Mouse (Mus musculus): Measurements from ENCODE around the gene Parg.
A peak's percentile ranks its signal among the peaks of the same experiment; 100 is the strongest.
"Not testable (repeated sequence)": the region's sequence is repeated elsewhere in the genome, so short reads cannot be mapped to it uniquely, and the experiment has no call there.

The Parg gene

DNA sequence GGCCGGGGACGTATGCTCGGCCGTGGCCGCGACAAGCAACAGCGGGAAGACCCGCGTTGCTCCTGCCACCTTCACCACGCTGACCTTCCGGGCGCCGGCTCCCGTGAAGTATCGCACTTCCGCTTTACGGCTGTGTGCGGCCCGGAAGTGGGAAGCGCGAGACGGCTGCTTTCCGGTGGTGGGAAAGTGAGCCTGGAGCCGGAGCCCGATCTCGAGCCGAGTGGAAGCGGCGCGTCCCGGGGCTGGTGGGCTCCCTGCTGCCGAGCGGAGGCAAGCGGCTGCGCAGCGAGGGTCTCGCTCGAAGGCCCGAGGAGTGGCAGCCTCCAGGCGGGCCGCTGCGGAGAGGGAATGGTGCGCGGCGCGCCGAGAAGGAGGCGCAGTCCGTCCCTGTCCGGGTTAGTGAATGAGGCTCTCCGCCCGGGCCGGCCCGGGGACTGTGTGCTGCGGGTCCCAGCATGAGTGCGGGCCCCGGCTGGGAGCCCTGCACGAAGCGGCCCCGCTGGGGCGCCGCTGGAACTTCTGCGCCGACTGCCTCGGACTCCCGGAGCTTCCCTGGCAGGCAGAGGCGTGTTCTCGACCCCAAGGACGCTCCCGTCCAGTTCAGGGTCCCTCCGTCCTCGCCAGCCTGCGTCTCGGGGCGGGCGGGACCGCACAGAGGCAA, at the start of gene Parg, which contains the start of gene Timm23:
TSS of gene Parg (plus strand) at position 159 of the 661 bp plus-strand sequence.
TSS of gene Timm23 (minus strand) at position 108 of the 661 bp plus-strand sequence.
- peak; percentile 82 to 86 for DNase-seq (ENCODE audit: low spot score in 2 of 2)

DNA sequence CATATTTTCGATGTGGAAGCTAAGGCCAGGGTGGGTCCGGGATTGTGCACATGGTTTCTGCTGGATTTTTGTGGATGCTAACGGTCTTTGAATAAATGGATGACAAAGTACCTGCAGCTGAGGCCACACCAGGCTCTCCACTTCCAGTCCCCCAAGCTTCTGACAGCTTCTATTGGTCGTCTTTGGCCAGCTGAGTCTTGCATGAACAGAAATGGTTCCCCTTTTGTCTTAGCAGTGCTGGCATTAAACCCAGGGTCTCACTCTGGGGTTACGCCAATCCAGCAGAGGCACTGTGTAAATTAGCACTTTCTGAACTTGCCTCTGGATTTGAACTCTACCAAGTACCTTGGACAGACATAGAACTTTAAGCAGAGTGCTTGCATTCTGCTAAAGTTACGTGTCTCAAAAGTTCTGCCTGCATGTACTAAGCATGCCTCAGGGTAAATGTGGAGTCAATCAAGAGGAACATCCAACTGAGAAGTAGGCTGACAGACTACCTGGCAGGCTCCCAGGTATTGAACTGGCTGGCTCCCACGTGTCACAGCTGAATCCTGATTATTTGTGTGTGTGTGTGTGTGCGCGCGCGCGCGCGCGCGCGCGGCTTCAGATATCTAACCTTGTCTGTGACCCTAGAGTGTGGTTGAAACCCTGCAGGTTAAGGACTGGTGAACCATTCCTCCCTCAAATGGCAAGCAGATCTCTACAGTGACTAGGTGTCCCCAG, 49.3 kb upstream of the Parg start:
- no peak for DNase-seq (ENCODE audit: low spot score in 2 of 2)

DNA sequence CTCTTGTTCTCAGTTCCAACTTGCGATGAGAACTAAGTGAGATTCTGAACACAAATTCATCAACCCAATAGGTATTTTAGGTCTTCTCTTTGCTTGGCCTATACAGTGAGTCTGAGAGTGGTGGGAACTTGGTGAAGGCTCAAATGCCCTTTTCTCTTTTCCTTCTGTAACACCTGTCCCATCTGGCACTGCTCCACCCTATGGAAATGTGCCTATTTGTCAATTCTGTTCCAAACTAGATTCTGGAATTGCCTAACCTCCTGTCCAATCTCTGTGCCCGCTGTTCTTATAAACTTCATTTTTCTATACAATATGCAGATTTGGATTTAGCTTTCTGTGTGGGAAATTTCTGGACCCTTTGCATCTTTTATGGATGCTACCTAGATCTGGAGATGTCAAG, 48.6 kb upstream of the Parg start:
- no peak for DNase-seq (ENCODE audit: low spot score in 2 of 2)

DNA sequence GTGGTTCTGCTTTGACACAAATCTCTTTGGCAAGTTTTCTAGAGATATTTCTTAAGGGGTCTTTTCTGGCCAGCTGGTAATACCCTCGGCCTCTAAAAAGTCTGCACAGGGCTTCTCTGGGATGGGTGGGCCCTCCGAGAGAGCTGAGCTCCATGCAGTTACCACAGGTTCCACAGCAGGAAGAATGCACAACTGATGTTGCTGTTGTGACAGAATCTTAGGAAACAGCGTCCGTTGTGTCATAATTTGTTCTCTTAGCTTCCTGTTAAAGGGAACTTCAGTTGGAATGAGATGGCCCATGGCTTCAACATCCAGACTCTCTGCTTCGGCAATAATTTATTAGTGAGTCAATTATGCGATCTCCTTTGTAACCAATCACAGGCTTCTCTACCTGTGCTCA, 47.0 kb upstream of the Parg start:
- no peak for DNase-seq (ENCODE audit: low spot score in 2 of 2)

DNA sequence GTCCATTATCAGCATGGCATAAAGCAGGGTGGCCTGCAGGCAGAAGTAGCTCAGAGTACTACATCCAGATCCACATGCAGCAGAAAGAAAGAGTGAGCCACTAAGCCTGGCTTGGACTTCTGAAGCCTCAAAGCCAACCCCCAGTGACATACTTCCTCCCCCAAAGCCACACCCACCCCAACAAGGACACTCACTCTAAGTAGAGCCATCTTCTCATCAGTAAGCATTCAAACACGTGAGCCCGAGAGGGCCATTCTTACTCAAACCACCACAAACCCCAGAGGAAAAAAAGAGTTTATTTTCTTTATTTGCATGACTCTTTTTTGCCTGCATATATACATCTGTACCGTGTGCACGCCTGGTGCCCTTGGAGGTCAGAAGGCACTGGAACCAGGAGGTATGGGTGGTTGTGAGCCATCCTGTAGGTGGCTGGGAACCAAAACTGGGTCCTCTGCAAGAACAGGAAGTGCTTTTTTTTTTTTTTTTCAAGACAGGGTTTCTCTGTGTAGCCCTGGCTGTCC, 42.5 kb upstream of the Parg start:
- DNase-seq (ENCODE audit: low spot score in 2 of 2), result no peak

DNA sequence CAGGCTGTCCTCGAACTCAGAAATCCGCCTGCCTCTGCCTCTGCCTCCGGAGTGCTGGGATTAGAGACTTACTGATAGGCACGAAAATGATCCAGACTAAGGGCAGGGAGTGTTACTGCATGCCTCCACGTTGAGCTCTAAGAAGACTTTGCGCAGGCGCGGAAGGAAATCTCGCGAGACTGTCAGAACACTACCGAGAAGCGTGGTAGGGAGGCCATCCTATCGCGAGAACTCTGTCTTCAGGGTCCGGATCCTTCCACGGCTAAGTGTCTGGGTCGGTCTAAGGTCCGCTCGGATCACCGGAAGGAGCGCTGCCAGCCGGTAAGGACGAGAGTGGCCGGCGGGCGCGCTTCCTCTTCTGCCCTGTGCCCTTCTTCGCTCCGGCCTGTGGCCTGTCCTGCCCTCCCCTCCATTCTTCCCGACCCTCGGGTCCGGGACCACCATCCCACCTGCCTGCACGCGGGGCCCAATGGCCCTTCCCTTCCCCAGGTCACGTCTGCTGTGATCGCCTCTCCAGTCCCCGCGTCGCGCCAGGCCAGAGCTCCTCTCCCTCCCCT, 42.0 kb upstream of the Parg start, which contains the start of gene Ncoa4:
TSS of gene Ncoa4 (plus strand) at position 176 of the 557 bp plus-strand sequence.
- DNase-seq (ENCODE audit: low spot score in 2 of 2), result peak; percentile 97

DNA sequence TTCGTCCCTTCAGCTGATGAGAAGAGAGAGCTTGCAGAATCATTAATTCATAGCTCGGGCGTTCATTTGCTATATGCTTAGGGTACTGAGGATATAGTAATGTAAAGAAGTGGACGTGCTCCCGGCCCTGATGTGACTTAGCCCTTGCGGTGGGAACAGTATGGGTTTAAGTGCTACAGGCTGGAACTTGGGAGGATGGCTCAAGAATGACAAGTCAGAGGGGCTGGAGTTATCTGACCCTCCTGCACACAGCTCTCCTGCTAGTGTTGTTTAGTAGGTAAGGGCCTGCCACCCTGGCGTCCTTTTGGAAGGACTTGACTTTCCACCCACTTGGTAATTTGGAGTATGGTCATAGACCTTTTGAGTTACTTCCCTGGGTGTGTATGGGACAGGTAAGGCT, 41.2 kb upstream of the Parg start:
- DNase-seq (ENCODE audit: low spot score in 2 of 2), result no peak

DNA sequence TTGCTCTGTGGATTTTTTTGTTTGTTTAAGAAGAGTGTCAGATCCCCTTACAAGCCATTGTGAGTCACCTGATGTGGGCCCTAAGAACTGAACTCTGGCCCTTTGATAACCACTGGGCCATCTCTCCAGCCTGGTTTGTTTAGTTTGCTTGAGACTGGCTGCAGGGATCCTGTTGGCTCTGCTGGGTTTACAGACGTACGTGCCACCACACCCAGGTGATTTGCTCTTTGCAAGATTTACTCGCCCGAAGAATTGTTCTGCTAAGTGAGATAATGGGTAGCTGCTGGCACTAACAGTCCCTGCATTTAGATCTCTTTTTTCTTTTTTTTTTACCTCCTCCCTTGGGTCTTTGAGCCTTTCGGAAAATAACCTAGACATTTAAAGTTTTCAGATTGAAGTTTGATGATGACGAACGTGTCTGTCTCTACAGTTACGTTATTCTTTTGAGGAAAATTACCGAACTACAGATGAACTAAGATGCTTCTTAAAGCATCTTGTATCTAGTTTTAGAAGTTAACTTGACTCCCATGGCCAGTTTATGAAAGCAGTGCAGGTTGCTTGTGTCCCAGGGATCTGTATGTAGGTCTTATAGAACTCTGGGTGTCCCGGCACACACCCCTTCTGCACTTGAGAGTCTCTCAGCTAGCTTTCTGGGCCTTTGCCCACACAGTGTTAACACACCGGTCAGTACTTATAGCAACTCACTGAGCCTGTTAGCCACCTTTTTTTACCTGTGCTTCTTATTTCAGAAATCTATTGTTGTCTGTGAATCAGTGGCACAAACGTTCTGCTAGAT, 40.5 kb upstream of the Parg start:
- DNase-seq (ENCODE audit: low spot score in 2 of 2), result no peak

DNA sequence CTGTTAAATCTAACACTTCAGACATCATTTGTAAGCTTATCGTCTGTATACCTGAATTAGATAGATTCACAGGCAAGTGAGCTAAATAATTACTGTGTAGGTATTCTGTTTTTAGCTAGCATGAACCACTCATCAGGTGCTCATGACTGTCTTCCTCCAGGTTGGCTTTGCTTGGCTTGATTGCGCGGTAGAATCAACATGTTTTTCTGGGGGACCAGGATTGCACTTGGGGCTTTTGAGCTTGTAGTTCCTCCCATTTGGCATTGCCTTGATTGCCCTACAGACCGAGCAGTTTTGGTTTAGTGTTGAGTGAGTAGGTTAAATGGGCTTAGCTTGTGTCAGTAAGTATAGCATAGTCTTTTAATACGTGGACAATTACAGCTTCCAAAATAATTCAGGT, 39.5 kb upstream of the Parg start:
- no peak for DNase-seq (ENCODE audit: low spot score in 2 of 2)

DNA sequence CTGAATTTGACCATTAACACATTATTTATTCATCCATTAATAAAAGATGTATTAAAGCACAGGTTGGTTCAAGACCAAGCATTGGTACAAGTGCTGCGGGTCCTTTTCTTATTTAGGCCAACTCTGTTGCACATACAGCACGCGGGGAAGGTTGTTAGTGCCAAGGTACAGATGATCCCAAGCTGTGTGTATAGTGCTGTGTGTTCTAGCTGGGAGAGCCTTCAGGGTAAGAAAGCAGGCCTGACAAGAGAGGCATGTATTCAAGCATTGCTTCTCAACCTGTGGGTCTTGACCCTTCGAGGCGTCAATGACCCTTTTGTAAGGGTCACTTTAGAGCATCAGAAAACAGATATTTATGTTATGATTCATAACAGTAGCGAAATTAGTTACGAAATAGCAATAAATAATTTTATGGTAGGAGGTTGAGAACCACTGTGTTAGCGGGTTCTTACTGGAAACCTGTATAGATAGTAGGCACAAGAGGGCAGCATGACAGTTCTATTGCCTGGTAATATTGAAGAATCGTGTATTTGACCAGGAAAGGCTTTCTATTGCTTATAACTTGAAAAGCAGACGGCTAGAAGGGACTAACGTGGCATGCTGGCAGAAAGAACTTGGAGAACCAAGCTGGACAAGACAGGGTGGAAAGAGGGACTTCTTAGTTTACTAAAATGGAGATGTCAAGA, 38.4 kb upstream of the Parg start:
- DNase-seq (ENCODE audit: low spot score in 2 of 2), result no peak

DNA sequence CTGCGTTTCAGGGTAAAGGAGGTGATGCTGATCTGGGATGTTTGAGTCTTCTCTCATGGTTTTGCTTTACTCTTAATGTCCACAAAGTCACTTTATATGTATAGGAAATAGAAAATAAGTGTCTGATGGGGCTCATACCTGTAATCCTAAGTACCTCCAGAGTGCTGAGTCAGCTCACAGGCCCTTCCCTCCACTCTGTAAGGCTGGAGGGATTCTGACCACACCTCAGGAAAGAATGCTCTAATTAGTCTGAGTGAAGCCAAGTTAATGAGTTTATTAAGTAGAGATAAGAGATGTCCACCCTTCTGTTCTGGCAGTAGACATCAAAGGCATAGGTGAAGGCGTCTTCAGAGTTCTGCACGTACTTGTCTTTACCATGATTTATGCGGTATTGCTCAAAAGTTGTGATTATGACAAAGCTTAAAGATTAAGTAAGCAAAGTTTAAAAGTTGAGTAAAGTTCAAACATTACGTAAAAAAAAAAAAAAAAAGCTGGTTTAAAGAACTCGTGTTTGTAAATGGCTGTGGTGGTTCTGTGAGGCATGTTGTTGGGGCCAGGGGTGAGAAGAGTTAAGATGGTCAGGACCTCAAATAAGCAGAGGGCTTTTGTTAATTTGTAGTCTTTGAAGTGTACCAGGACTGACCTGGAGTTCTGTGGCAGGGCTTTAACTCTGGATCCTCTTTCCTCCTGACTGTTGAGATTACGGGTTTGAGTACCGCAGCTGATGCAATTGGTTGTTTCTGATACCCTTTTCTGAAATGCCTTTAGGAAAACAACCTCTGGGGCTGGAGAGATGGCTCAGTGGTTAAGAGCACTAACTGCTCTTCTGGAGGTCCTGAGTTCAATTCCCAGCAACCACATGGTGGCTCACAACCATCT, 37.3 kb upstream of the Parg start:
- no peak for DNase-seq (ENCODE audit: low spot score in 2 of 2)

DNA sequence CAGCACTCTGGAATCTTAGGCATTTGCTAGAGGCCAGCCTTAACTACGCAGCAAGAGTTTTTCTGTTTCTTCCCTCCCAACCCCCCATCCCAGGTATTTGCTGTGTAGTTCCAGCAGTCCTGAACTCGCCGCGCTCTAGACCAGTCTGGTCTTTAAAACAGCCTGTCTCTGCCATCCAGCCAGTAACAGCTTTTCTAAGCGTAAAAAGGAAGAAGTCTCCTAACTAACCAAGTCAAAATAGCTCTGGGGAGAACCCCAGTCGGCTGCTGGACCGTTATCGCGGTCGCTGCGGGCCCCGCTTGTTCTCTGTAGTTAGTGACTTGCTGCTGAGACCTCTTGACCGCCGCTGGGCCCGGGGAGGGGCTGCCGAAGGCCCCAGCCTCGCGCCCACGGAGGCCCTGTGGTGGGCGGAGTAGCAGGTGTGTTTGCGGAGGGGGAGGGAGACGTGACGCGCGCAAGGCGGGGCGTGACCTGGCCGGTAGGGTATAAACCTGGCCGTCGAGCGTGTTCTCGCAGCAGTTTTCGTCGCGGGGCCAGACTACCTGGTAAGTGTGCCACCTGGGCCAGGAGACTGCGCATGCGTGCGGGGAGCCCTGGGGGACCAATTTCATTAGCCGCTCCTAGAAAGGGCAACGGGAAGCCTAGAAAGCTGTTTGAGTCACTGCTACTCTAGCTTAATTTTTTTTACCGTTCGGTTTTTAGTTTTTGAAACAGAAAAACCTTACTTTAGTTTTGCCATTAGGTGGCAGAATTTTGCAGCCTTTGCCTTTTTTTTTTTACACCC, 36.3 kb upstream of the Parg start:
- DNase-seq (ENCODE audit: low spot score in 2 of 2), result peak in 1 of 2 experiments; percentile 7

DNA sequence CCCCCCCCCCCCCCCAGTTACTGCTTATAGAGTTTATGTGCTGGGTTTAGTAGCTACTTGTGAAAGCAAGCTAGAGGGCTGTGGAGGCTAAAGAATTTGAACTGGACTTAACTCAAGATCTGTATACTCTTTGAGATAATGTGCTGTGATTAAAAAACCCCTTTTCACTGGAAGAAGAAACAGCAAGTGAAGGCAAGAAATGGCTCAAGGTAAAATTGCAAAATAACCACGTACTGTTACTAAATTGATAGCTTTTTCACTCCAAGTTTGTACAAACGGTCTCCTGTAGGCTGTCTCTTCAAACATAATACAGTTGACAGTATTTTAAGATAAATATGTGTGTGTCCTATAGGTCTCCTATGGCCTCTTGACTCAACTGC, 35.7 kb upstream of the Parg start:
- no peak for DNase-seq (ENCODE audit: low spot score in 2 of 2)

DNA sequence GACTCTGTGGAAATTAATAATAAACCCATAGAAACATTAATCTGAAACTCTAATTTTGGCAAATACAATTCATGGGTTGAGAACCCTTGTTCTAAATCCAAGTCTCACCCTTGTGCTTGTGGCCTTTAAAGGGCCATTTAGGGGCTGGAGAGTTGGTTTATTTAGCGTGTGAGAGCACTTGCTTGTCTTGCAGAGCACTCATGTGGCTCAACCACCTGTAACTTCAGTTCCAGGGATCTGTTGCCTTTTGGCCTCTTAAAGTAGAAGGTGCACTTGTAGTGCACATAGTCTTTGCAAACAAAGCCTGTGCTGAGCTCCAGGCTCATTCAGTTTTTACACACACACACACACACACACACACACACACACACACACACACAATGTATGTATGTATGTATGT, 34.9 kb upstream of the Parg start:
- no peak for DNase-seq (ENCODE audit: low spot score in 2 of 2)

DNA sequence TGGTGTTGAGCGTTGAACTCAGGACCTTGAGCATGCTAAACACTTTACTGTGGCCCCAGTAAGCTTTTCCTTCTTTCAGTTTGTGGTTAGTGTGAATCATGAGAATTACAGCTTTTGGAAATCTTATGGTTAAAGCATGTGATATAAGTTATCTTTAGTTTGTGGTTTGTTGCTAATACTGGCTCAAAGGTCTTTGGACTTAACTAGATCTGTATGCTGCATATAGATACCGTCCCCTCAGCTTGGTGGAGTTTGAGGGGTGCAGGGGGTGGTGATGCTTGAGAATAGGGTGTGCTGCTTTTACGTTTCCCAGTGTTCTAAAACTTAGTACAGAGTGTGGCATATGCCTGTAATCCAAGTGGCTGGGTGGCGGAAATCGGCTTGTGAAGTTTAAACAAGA, 34.4 kb upstream of the Parg start:
- no peak for DNase-seq (ENCODE audit: low spot score in 2 of 2)

DNA sequence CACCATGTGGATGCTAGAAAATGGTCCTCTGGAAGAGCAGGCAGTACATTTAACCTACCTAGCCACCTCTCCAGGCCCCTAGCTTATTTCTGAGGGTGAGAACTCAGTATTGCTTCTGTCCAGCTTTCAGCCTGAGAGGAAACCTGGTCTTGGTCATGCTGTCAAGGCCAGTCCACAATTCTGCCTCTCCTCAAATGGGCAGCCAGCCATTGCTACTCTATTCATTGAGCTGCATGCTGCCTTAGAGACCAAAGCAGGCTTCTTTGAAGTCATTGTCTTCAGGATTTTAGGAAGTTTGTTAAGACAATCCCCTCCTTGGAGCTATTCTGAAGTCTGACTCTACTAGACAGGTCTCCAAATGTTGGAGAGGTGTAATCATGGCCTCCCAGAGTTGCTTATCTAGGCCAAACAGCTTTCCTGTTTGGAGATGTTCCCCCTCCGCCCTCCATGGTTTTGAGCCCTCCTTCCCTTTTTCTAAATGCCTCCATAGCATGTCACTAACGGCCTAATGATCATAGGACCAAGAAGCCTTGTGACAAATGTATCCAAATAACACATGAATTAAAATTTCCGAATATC, 33.0 kb upstream of the Parg start:
- no peak for DNase-seq (ENCODE audit: low spot score in 2 of 2)

DNA sequence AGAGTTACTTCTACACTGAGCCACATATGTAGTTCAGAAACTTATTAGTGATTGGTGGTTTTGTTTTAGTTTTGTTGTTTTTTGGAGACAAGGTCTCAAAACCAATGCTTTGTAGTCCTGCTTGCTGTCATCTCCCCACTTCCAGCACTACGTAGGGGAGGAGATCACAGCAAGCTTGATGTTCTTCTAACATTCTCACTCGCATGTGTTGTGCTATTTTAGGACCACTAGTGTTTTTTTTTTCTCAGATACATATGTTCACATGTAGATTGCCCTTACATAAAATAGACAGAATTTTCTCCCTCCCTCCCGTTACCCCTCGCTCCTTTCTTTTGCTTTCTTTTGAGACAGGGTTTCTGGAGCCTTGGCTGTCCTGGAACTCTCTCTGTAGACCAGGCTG, 31.6 kb upstream of the Parg start:
- DNase-seq (ENCODE audit: low spot score in 2 of 2), result no peak

DNA sequence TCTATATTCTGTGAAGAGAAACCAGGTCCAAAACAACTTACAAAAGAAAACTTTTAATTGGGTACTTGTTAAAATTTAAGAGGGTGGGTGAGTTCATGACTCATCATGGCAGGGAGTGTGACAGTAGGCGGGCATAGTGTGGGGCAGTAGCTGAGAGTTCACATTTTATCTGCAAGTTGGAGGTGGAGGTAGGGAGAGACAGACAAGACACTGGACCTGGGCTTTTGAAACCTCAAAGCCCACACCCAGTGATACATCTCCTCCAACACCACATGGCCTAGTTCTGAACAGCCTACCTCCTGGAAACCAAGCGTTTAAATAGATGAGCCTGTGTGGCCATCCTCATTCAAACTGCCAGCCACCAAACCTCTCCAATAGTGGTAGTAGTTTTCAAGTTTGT, 26.4 kb upstream of the Parg start:
- DNase-seq (ENCODE audit: low spot score in 2 of 2), result no peak

DNA sequence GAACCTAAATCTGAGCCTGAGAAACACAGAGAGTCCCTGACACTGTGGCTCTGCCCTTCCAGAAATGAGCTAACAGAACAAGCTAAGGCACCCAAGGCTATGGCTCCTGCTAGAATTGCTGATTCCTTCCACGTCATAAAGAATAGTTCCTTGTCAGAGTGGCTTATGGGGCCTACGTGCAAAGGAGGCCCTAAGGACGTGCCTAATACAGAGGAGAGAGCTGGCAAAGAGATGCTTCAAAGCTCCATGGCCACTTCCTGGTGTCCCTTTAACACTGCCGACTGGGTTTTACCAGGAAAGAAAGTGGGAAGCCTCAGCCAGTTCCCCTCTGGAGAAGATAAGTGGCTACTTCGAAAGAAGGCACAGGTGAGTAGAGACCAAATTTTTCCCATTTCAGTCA, 25.2 kb upstream of the Parg start:
- DNase-seq (ENCODE audit: low spot score in 2 of 2), result not testable (repeated sequence)
